Mouse (Mus musculus): ENCODE measurements at regions not wholly inside any gene's neighbourhood (a gene's known extent, or its start where the extent isn't known, plus 50 kb on each side); places are given as distances from the start of the nearest gene placed in this dataset.

DNA sequence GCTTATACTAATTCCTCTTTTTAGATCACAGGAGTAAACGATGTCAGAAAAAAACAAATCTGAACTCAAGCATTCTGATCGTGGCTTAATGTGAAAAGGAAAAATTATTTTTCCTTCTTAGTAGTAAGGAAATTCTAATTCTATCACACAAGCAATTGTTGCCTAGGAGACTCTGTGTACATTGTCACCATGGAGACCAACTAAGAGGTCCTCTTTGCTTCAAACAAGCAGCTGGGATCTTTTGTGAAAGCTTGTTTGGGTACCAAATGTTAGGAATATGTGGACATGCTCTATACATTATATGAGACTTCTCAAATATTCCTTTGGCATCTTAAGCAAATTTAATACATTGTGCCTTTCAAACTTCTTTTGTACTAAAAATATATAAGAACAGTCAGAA, 345.9 kb upstream of the Atp10a start:
- Histone ChIP-seq H3K4me3 (replicated peaks) (no peak overlapping the region), H3K36me3 (replicated peaks; ENCODE audit: low read length) (no peaks in the 10 kb centered on the region), H3K4me1 (no peaks in the 10 kb centered on the region), H3K27me3 (replicated peaks) (no peaks in the 10 kb centered on the region), H3K9me3 (no peaks in the 10 kb centered on the region)
- no peak for TF ChIP-seq FLI1 (IDR thresholded peaks at IDR 0.05; ENCODE audit: low read length)
- no peak for TF ChIP-seq GATA1 (IDR thresholded peaks at IDR 0.05; ENCODE audit: borderline replicate concordance, low read length)

DNA sequence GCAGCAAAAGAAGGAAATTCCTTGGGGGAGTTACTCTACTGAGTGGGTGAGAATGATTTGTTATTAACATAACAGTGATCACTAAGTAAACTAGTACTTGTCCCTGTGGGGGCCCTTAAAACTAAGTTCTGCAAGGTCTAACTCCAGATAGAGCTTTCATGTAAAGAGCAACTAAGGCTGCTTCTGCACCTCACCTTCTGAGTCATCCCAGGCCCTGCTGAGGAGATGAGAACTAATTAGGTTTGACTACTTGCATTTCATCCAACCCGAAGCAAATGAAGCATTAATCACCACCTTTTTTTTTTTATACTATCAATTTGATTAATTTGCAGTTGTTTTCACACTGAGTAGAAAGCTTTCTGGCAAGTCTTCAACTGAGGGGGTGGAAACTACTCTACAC, 333.6 kb upstream of the Atp10a start:
- Histone ChIP-seq H3K27me3 (replicated peaks) (no peaks in the 10 kb centered on the region), H3K36me3 (replicated peaks; ENCODE audit: low read length) (no peaks in the 10 kb centered on the region), H3K9me3 (no peaks in the 10 kb centered on the region), H3K4me1 (no peaks in the 10 kb centered on the region), H3K4me3 (replicated peaks) (no peak overlapping the region)
- TF ChIP-seq FLI1 (IDR thresholded peaks at IDR 0.05; ENCODE audit: low read length): no peak
- no peak for TF ChIP-seq GATA1 (IDR thresholded peaks at IDR 0.05; ENCODE audit: borderline replicate concordance, low read length)

DNA sequence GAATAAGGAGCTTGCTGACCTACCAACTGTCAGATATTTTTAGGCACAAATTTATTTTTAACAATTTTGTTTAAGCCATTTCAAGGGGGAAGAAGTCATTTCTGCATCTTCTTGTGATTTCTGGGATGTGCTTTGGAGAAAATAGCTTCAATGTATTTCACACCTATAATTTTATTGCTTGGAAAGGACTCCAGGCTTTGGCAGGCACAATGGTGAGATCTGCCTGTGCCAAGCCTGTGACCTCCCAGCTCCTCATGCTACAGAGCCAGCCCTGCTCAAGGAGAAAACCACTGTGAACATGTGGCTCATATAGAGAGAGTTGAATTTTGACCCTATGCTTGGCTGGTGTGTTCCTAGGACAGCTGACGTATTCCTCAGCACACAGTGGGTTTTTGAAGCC, 288.6 kb upstream of the Atp10a start:
- no peaks in the 10 kb centered on the region for H3K36me3 ChIP-seq (replicated peaks; ENCODE audit: low read length)
- H3K9me3 ChIP-seq: no peaks in the 10 kb centered on the region
- H3K4me1 ChIP-seq: no peaks in the 10 kb centered on the region
- H3K27me3 ChIP-seq (replicated peaks): no peaks in the 10 kb centered on the region
- no peak overlapping the region for H3K4me3 ChIP-seq (replicated peaks)
- TF ChIP-seq GATA1 (IDR thresholded peaks at IDR 0.05; ENCODE audit: borderline replicate concordance, low read length) (no peak), FLI1 (IDR thresholded peaks at IDR 0.05; ENCODE audit: low read length) (no peak)

- H3K9me3 ChIP-seq: no peaks in the 10 kb centered on the region
- no peak overlapping the region for H3K4me3 ChIP-seq (replicated peaks)
- H3K4me1 ChIP-seq: no peaks in the 10 kb centered on the region; the same call in 1 of the 2 replicates
- no peaks in the 10 kb centered on the region for H3K27me3 ChIP-seq (replicated peaks)
- TF ChIP-seq GATA1 (IDR thresholded peaks at IDR 0.05; ENCODE audit: borderline replicate concordance, low read length): no peak
- H3K36me3 ChIP-seq (replicated peaks; ENCODE audit: low read length): no peaks in the 10 kb centered on the region
These were observed 272.6 kb upstream of the Atp10a start for GRCm38 (mm10) chr7:58383401-58383800.

GRCm38 (mm10) chr7:58388326-58388725, 267.6 kb upstream of the Atp10a start:
- Histone ChIP-seq H3K4me1 (no peaks in the 10 kb centered on the region), H3K27me3 (replicated peaks) (no peaks in the 10 kb centered on the region), H3K36me3 (replicated peaks; ENCODE audit: low read length) (no peaks in the 10 kb centered on the region), H3K9me3 (no peaks in the 10 kb centered on the region), H3K4me3 (replicated peaks) (no peak overlapping the region)
- TF ChIP-seq FLI1 (IDR thresholded peaks at IDR 0.05; ENCODE audit: low read length) (no peak), GATA1 (IDR thresholded peaks at IDR 0.05; ENCODE audit: borderline replicate concordance, low read length) (no peak)

- Histone ChIP-seq H3K27me3 (replicated peaks) (no peaks in the 10 kb centered on the region), H3K9me3 (no peaks in the 10 kb centered on the region), H3K4me3 (replicated peaks) (no peak overlapping the region), H3K36me3 (replicated peaks; ENCODE audit: low read length) (no peaks in the 10 kb centered on the region), H3K4me1 (peaks cover 15% of the 10 kb centered on the region)
- TF ChIP-seq FLI1 (IDR thresholded peaks at IDR 0.05; ENCODE audit: low read length) (no peak), GATA1 (IDR thresholded peaks at IDR 0.05; ENCODE audit: borderline replicate concordance, low read length) (no peak)
These were observed 263.4 kb upstream of the Atp10a start for GRCm38 (mm10) chr7:58392391-58393115.

GRCm38 (mm10) chr7:58397992-58398391, 258.0 kb upstream of the Atp10a start:
- Histone ChIP-seq H3K4me1 (peaks cover 35% of the 10 kb centered on the region), H3K27me3 (replicated peaks) (no peaks in the 10 kb centered on the region), H3K36me3 (replicated peaks; ENCODE audit: low read length) (no peaks in the 10 kb centered on the region), H3K4me3 (replicated peaks) (peak overlapping the region; percentile 93), H3K9me3 (no peaks in the 10 kb centered on the region)
- TF ChIP-seq GATA1 (IDR thresholded peaks at IDR 0.05; ENCODE audit: borderline replicate concordance, low read length) (no peak), FLI1 (IDR thresholded peaks at IDR 0.05; ENCODE audit: low read length) (no peak)

GRCm38 (mm10) chr7:58398558-58399144, 257.3 kb upstream of the Atp10a start:
- Histone ChIP-seq H3K4me1 (peaks cover 35% of the 10 kb centered on the region), H3K36me3 (replicated peaks; ENCODE audit: low read length) (no peaks in the 10 kb centered on the region), H3K27me3 (replicated peaks) (no peaks in the 10 kb centered on the region), H3K9me3 (no peaks in the 10 kb centered on the region), H3K4me3 (replicated peaks) (peak overlapping the region; percentile 93)
- TF ChIP-seq GATA1 (IDR thresholded peaks at IDR 0.05; ENCODE audit: borderline replicate concordance, low read length): no peak
- no peak for TF ChIP-seq FLI1 (IDR thresholded peaks at IDR 0.05; ENCODE audit: low read length)

DNA sequence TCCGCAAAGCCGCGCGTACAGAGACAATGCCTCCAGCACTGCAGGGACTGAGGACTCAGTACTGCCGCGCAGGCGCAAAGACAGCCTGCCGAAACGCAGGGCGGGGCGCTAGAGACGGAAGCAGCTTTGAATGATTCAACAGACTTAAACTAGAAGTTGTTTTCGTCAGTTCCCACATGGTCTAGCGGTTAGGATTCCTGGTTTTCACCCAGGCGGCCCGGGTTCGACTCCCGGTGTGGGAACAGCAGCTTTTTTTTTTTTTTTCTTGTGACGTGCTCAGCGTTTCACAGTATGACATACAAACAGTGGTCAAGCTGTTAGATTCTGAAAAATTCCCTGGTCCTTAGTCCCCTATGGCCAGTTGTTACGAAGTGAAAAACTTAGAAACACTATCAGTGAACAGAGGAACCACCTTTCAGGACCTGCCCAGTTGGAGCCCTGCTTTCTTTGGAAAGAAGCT, 256.8 kb upstream of the Atp10a start:
- H3K4me3 ChIP-seq (replicated peaks): peak overlapping the region; percentile 93
- no peaks in the 10 kb centered on the region for H3K36me3 ChIP-seq (replicated peaks; ENCODE audit: low read length)
- H3K9me3 ChIP-seq: no peaks in the 10 kb centered on the region
- peaks cover 32% of the 10 kb centered on the region for H3K4me1 ChIP-seq
- TF ChIP-seq FLI1 (IDR thresholded peaks at IDR 0.05; ENCODE audit: low read length) (no peak), GATA1 (IDR thresholded peaks at IDR 0.05; ENCODE audit: borderline replicate concordance, low read length) (no peak)
- no peaks in the 10 kb centered on the region for H3K27me3 ChIP-seq (replicated peaks)

- Histone ChIP-seq H3K4me3 (replicated peaks) (peak overlapping the region; percentile 93), H3K9me3 (no peaks in the 10 kb centered on the region), H3K27me3 (replicated peaks) (no peaks in the 10 kb centered on the region), H3K36me3 (replicated peaks; ENCODE audit: low read length) (no peaks in the 10 kb centered on the region), H3K4me1 (peaks cover 30% of the 10 kb centered on the region)
- TF ChIP-seq FLI1 (IDR thresholded peaks at IDR 0.05; ENCODE audit: low read length) (no peak), GATA1 (IDR thresholded peaks at IDR 0.05; ENCODE audit: borderline replicate concordance, low read length) (no peak)
These were observed 256.3 kb upstream of the Atp10a start for GRCm38 (mm10) chr7:58399651-58400050.
